Mouse (Mus musculus): ENCODE data around the gene Tmem63b. TPM values are rescaled to one million over a fixed set of nuclear protein-coding genes. Genes with fewer than 3 reads are reported as not detected.

Gene Tmem63b
- polyA plus RNA-seq, 1 experiment from 2014 or later = 108 TPM

Other genes with a start within 250 kb of the Tmem63b start
- gene Spats1, start 211.5 kb downstream of the Tmem63b start, polyA plus RNA-seq (2016; fragmentation: Nextera tagmentation; extraction: Ambion mirVana) = 1.2 and 1.3 TPM in 2 replicates
- 23.6 and 25.4 TPM in 2 replicates for gene Aars2, start 180.1 kb downstream of the Tmem63b start, polyA plus RNA-seq (2016; fragmentation: Nextera tagmentation; extraction: Ambion mirVana)
- gene Tcte1, start 163.5 kb downstream of the Tmem63b start, polyA plus RNA-seq (2016; fragmentation: Nextera tagmentation; extraction: Ambion mirVana) = 1.9 TPM in 2 replicates
- 10.5 and 13.1 TPM in 2 replicates for gene Tmem151b, start 137.2 kb downstream of the Tmem63b start, polyA plus RNA-seq (2016; fragmentation: Nextera tagmentation; extraction: Ambion mirVana)
- 7.4 and 7.5 TPM in 2 replicates for gene Nfkbie, start 131.2 kb downstream of the Tmem63b start, polyA plus RNA-seq (2016; fragmentation: Nextera tagmentation; extraction: Ambion mirVana)
- 87.6 and 90.5 TPM in 2 replicates for gene Slc35b2, start 123.0 kb downstream of the Tmem63b start, polyA plus RNA-seq (2016; fragmentation: Nextera tagmentation; extraction: Ambion mirVana)
- gene Hsp90ab1, start 113.6 kb downstream of the Tmem63b start, polyA plus RNA-seq (2016; fragmentation: Nextera tagmentation; extraction: Ambion mirVana) = 1,381 and 1,470 TPM in 2 replicates
- gene Slc29a1, start 87.3 kb downstream of the Tmem63b start, polyA plus RNA-seq (2016; fragmentation: Nextera tagmentation; extraction: Ambion mirVana) = 44.7 and 47.9 TPM in 2 replicates
- 4.4 and 6.8 TPM in 2 replicates for gene Mymx, start 84.8 kb downstream of the Tmem63b start, polyA plus RNA-seq (2016; fragmentation: Nextera tagmentation; extraction: Ambion mirVana)
- 1.1 and 1.4 TPM in 2 replicates for gene Capn11, start 27.6 kb downstream of the Tmem63b start, polyA plus RNA-seq (2016; fragmentation: Nextera tagmentation; extraction: Ambion mirVana)
- gene Mrpl14, start 583 bp downstream of the Tmem63b start, polyA plus RNA-seq (2016; fragmentation: Nextera tagmentation; extraction: Ambion mirVana) = 101 and 102 TPM in 2 replicates
- not detected in 2 replicates for gene 1600014C23Rik, start 46.9 kb upstream of the Tmem63b start, polyA plus RNA-seq (2016; fragmentation: Nextera tagmentation; extraction: Ambion mirVana)